Mouse (Mus musculus): ENCODE measurements around the gene Tent5a.
A peak's percentile ranks its signal among the peaks of the same experiment; 100 is the strongest.

The Tent5a gene

DNA sequence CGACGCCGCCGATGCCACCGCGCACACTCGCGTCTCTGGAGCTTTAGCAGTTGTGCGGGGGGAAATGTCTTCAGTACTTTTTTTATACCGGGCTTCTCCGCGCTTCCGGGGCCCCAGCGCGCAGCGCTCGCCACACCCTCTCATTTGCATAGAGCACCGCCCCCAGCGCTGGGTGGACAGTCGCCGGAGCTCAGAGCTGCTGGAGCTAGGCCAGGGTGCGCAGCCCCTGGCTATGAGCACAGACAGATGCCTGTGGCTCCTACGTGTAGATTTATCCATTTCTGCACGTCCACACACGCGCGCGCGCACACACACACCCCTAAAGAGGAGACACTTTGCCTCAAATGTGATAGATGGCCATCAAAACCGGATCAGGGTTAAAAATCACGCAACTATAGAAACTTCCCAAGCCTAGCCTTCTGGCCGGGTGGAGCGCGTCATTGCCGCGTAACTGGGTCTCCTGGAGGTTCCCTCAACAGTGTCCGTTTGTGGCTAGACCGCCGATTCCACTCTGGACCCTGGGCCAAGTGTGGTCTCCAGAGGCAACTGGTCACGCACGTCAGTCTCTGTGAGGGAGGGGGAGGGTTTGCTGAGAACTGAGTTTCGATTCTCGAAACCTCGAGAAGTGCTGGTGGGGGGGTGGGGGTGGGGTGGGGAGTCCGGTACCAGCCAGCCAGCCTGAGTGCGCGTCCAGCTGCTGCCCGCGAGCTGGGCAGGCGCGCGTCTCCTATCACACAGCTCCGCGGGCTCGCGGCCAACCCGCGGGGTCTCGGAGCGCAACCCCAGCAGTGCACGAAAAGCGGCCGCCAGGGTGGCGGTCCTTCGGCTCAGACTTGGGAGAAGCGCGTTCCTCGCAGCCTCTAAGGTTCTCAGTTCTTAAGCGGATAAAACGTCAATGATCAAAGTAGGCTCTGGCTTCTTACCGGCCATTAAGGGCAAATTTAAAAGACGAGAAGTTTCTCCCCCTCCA is at the start of gene Tent5a:
TSS of gene Tent5a (minus strand) at position 107 of the 970 bp plus-strand sequence.
- DNase-seq (ENCODE audit: low spot score in 2 of 2): peak; percentile 70 to 75

DNA sequence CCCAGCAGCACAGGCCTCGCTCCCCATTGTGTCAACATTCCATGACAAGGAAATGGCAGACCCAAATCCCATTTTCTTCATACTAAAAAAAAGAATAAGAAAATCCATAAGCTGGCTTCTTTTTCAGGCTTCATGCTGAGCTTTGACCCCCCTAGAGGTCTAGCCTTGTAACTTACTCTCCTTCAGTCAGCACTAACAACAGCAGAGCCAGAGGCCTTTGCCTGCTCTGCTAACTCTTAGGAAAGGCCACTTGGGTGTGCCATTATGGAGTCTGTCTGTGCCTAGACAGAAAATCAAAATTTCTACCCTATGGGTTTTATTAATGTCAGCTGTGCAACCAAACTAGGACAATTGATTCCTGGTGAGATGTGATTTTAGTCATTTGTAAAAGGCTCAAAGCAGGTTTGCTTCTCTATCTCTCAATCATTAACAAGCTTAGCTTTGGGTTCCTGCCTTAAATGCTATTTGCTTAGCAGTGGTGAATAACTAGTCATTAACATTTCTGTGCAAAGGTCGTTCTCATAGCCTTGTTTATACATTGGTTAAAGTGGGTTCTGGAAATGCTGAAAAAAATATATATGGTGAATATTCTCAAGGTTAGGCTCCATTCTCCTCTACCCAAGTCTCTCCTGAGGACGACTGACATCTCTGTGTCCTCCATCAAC is 49.6 kb upstream of the Tent5a start:
- DNase-seq (ENCODE audit: low spot score in 2 of 2): no peak

DNA sequence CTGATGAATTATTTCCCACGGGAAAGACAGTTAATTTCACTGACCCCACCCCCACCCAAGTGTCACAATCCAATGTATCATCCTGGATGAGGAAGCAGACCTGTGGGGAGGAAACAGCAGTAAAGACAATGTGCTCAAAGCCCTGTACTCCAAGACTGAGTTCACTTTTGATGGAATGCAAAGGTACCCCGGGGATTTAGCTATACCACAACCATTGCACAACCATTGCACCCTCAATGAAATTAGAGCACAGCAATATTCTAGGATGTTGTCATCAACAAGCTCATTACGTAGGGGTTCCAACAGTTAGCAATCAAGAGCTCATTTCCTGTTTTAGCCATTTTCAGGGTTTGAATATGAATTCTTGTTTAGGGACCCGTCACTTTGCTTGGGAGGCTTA is 48.0 kb upstream of the Tent5a start:
- DNase-seq (ENCODE audit: low spot score in 2 of 2): no peak

DNA sequence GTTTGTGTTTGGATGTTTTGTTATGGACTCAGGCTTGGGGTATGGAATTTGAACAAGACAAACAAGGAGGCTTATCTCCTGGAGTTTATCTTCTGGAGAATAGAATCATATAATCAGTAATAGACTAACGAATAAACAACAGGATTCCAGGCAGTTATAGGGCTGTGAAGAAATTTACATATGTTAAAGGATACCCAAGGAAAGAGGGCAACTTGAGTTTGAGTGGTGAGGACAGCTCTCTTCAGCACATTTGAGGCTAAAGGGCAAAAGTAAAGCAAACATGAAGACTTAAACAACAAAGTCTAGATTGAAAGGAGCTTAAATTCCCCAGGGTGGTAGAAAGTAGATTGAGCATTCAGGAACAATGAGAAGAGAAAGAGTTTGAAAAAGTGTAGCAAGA is 44.9 kb upstream of the Tent5a start:
- no peak for DNase-seq (ENCODE audit: low spot score in 2 of 2)

DNA sequence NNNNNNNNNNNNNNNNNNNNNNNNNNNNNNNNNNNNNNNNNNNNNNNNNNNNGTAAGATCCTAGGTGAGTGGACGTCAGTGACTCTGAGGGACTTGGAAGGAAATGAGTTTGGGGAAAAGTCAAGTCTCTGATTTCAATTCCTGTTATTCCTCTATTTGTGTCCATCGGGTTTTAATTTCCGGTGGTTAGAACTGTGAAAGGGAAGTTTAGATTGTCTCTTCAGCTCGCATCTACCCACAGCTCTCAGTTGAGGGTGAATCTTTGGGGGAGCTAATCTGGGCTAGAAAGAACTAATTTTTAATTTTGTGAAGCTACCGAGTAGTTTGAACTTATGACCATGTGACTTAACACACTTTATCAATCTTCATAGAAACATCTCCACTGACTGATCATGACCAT is 42.4 kb upstream of the Tent5a start:
- DNase-seq (ENCODE audit: low spot score in 2 of 2): no peak

DNA sequence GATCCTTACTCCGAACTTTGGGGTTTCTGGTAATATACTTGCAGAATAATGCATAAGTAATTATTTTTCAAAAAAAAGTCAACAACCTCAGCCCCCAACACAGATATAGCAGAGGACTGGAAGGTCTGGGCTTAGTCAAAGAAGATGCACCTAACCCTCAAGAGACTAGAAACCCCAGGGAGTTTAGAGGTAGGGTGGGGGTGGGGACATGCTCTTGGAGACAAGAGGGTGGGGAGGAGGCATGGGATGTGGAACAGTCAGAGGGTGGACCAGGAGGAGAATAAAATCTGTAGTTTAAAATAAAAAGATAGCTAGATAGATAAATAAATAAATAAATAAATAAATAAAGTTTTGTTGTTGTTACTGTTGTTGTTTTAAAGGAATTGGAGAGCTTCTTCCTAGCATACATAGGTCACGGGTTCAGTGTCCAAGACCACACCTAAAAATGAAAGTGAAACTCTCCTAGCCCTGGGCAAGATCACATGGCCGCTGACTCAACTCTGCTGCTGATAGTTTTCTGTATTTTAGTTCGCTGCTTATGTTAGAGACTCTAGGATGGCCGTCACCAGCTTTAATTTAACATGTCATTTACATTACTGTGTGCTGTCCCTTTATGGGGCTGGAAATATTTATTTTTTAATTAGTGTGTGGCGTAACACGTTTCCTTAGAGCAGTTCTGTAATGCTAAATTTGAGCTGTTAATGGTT is 30.2 kb upstream of the Tent5a start:
- no peak for DNase-seq (ENCODE audit: low spot score in 2 of 2)

DNA sequence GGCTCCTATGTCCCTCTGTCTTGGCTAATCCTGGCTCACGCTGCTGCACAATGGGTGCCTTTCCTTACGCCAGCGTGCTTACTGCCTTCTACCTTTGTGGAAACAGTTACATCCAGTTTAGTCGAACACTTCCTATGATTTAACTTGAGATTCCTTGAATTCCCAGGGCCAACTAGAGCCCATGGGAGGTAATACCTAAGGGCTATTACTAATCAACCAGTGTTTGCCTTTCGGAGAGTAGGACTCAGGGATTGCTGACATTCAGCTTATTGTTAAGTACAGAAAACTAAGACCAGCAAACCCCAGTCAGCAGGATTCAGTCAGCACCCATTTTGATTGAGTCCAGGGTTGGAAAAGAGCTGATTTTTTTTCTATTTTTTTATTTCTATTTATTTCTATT is 28.4 kb upstream of the Tent5a start:
- no peak for DNase-seq (ENCODE audit: low spot score in 2 of 2)

DNA sequence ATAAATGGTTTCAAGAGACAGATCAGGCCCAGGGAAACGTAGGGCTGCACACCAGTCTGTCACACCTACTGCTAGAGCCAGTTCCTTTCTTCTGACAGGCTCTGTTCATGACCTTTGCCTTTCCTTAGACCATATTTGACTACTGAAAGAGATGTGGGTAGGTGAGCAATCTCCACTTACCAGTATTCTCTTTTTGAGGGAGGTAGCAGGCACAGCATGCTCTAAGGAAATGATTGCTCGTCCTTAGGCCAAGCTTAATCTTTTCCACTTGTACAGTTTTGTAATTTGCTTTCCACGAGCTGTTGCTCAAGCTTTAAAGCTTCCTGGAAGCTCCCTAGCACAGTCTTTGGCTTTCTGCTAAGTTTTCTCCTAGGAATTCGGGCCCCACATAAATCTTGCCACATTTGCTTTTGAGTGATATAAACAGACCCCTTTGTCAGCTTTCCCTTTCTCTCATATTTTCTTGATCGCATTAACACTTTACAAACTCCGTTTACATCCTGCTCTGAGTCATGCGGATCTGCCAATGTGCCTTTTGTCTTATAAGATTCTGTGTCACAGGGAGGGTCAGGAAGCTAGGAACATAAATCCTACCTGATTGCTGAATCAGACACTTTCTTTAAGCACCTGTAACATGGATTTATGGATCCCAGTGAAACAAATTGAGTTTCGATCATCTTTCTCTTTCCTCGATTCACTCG is 20.8 kb upstream of the Tent5a start:
- no peak for DNase-seq (ENCODE audit: low spot score in 2 of 2)

DNA sequence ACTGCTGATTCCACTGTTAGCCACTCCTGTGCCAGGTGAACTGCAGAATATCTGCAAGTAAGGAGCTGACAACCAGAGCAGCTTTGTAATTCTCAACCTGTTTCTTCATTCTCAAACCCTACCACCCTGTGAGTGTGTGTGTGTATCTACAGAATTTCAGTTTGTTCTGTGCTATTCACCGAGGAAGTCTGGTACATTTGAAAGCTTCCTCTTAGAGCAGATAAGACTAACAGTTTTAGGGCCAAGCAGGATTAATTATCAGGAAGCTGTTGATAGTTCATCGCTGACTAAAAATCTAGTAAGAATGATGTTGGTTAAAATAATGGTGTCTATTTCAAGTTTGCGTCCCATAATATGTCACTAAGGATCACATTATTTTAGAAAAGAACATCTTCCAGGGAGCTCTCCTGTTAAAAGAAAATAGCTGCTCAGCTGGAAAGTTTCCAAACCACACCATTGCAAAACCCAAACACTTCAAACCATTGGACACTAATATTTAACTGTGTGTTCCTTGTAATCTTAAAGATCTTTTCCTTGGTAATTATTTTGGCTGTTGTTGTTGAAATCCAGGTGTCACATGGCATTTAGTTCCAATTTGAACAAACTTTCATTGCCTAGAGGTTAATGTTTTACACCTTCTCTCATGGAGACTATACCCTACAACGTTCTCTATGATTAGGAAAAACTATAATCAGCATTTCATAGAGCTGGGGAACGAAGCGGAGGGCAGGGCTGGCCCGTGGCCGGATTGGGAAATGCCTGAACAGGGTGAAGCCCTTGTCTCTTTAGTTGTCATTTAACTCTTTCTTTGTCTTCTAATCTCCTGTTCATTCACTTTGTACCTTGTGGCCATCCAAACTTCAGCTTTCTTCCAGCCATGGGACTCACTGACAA is 16.0 kb upstream of the Tent5a start:
- no peak for DNase-seq (ENCODE audit: low spot score in 2 of 2)

DNA sequence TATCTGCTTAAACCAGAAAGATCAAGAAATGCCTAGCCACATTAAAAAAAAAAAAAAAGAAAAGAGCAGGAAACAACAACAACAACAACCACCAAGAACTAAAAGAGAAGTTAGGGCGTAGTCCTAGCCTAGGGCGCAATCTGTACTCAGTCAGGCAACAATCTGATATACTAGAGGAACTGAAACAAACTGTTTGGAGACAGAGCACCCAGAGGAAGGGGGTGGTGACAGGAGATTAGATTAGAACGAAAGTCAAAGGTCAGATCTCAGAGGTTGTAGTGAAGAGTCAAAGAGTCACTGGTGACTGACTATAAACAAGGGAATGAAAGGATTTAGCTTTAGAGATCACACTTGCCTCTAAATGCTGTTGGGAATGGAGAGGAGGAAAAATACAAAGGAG is 13.2 kb upstream of the Tent5a start:
- DNase-seq (ENCODE audit: low spot score in 2 of 2): no peak

DNA sequence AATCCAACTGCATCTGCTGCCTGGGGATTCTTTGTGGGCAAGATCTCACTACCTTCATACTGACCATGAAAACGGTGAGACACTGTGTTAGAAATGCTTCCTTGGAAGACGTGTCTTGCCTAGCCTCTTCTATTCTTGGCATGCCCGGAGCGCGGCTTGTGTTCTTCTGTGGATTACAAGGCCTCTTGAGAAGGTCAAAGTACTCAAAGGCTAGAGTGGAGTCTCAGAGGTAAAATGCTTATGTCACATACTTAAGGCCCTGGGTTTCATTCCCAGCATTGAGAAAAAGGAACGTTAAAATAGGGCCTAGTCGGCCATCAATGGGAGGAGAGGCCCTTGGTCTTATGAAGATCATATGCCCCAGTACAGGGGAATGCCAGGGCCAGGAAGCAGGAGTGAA is 8.9 kb upstream of the Tent5a start:
- DNase-seq (ENCODE audit: low spot score in 2 of 2): no peak

DNA sequence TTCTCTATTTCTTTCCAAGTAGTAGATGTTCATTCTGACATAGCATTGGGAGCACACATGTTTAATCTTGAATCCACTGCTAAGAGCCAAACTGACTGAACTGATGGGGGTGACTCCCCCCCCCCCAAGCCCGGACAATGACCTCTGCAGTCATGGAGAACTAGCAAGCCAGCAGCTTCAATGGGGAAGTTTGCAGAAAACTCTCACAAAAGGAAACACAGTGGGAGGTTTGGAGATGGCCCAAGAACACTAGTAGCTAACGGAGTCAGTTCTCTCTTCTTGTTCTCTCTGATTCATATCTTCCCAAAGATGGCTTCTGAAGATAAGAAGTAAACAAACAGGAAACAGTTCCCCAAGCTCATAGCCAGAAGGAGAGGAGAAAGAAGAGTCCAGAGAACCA is 4.4 kb upstream of the Tent5a start:
- no peak for DNase-seq (ENCODE audit: low spot score in 2 of 2)

DNA sequence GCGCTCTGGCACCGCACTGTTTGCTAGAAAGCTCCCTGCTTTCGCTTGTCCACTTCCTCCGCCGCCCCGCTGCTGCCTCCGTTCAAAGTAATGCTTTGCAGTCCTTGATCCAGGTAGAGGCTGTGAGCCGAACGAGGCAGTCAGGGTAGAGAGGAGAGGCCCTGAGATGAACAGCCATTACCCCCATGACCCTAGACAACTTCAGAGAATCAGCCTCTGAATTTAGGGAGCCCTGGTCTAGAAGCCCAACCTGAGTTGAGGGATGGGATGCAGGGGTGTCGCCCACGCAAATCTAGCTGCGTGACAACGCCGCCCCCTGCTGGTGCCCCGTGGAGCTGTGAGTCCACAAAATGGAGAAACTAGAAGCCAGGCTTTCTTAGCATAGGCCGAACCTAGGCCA is 1.1 kb upstream of the Tent5a start:
- DNase-seq (ENCODE audit: low spot score in 2 of 2): peak; percentile 84 to 89

DNA sequence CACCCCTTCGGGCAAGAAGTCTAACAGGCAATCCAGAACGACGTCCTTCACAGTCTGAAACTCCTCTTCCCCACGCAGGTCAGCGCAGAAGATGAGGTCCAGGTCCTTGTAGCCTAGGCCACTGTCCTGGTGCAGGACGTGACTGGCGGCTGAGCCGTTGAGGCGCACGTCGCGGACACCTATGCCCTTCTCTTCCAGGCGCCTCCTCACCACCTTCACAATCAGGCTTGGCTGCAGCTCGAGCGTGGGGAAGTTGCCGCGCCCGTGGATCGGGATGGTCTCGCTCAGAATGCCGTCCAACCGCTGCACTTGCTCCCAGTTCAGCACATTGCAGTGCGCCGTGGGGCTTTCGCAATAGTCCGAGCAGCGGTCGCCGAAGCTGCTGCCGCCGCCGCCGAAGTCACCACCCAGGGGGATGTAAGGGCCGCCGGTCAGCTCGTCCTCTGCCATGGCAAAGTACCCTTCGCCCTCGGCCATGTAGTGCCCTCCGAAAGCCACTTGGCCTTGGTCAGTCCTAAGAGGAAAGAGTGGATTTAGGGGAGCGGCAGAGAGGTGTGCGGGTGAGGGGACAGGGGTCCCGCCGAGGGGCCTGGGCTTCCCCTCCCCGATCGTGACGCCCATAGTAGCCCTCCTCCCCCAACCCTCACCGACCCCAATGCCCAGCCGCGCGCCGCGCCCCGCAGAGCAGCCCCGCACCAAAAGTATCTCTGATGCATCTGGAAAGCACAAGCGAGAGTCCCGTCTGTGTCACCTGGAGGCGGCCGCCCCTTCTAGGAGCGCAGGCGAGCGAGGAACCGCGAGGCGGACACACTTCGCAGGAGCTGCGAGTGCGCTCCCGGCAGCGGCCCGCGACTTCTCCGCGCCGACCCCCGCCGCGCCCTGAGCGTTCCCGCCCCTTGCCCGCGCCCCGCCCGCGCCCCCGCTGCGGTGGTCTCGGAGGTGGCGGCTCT is 581 bp downstream of the Tent5a start:
- DNase-seq (ENCODE audit: low spot score in 2 of 2): peak; percentile 31 to 35

DNA sequence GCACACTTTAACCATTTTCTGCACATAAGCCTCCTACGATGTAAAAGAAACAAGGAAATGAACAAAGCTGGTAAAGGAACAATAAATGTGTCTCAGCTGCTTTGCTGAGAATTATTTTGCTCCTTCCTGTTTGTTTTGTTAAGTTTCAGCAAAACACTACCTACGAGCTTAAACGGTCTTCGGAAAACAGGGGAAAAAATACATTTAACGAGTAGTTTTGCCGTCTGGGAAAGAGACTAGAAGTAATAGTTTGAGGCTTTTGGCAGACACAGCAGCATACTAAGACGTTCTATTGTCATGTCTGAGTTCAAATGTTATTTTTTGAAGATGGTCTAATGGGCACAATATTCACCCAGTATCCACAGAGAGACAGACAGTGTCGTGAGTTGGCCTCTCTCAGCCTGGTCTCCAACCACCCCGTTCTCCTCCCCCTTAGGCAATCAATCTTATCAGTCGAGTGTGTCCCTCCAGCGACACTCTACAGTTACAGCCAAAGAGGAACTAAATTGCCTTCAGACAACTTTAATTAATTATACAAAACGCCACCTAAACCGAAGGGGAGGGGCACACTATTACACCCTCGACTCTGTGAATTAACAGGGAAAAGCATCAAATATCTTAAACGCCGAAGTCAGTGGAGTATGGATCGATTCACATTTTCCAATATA is 1.8 kb downstream of the Tent5a start:
- DNase-seq (ENCODE audit: low spot score in 2 of 2): no peak

DNA sequence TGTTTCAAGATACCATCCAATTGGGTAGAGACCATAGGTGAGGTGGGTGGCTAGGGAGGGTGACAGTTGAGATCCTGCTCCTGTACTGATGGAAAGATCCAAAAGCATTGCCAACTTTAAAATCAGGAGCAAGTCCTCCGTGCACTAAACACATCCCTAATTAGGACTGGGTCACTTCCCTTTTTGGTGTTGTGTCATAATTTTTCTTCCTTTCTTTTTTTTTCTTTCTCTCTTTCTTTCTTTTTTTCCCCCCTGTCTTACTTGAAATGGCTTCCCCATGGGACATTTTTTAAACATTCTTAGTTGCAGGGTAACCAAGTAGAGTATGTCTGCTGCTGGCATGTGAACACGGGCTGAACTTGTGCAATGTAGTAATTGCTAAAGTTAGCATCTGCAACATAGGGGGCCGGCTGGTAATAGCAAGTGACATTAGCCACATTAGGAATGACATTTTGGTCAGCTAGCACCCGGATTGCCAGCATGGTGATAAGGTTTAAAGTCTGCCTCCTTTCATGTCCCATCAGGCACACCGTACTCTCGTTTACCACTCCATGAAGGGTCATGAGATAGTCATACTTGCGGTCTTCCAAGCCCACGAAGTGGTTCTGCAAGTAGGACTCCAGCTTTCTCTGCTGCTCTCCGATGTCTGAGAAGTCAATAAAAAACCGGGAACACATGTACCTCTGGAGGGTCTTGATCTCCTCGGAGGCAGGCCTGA is 2.8 kb downstream of the Tent5a start:
- no peak for DNase-seq (ENCODE audit: low spot score in 2 of 2)

DNA sequence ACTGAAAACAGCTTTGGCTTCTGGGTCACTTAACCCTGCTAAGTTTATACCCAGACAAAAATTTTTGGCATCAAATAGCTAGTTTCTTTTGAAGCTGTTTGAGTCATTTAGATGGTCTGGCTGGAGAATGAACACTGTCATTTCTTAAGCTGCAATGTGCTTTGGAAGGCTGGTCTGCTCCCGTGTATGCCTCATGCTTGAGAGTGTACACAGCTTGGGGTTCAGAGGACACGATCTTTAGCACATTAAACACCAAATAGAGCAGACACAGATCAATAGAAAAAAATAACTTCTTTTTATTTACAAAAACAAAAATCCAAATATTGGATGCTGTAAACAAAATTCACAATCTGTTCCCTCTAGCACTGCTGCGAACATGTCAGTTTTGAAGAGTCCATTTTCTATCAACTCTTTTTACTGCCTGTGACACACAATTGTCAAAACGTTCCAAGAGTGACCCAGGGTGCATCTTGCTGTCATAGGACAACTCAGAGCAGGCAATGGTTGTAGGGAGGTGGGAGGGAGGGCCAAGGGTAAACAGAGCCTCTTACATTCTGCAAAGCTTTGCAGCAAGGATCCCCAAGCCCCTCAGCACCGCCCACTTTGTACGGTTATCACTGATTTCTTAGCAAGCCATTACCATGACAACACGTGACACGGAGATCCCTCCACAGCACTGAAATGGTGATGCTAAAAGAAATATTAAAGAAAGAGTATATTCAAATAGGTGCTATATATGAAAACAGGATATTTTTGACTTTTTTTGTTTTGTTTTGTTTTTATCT is 6.8 kb downstream of the Tent5a start:
- no peak for DNase-seq (ENCODE audit: low spot score in 2 of 2)

DNA sequence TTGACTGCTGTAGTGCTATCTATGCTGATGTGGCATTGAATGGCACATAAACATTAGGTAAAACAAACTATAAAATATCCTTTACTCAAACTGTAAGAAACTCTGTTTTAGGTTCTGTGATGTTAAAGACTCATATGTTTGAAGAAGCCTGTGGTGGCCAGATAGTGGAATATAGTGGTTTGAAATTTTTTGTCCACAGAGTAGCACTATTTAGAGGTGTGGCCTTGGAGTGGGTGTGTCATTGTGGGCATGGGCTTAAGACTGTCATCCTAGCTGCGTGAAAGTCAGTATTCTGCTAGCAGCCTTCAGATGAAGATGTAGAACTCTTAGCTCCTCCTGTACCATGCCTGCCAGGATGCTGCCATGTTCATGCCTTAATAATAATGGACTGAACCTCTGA is 11.0 kb downstream of the Tent5a start:
- DNase-seq (ENCODE audit: low spot score in 2 of 2): no peak

Measured in right cerebral cortex, postnatal 10 days (tissue).